Mouse (Mus musculus): ENCODE measurements at regions not wholly inside any gene's neighbourhood (a gene's known extent, or its start where the extent isn't known, plus 50 kb on each side); places are given as distances from the start of the nearest gene placed in this dataset.

GRCm38 (mm10) chr17:9926308-9926707, 256.8 kb upstream of the Pabpc6 start:
- TF ChIP-seq CTCF (conservative IDR thresholded peaks at IDR 0.05; ENCODE audit: low read length) (no peak), POU5F1 (IDR thresholded peaks at IDR 0.05; ENCODE audit: borderline replicate concordance, low read length) (no peak)
